Mouse (Mus musculus): ENCODE results near the gene Adam23. TPM values are rescaled to one million over a fixed set of nuclear protein-coding genes. Genes with fewer than 3 reads are reported as not detected.

Adam23 gene
- polyA plus RNA-seq, 1 experiment from 2014 or later: 6.5 TPM

GRCm38 (mm10) chr1:63491001-63491400 lies 45.3 kb downstream of the Adam23 start:
- ATAC-seq (ENCODE audit: insufficient read depth, low FRiP score, low TSS enrichment) (no peak), DNase-seq (ENCODE audit: low spot score) (no peak)
- no peaks in the 10 kb centered on the region for H3K36me3 ChIP-seq (ENCODE audit: control insufficient read depth, insufficient read depth, low read length)
- no peaks in the 10 kb centered on the region for H3K4me1 ChIP-seq (ENCODE audit: control insufficient read depth, insufficient read depth, low read length)
- no peaks in the 10 kb centered on the region for H3K27me3 ChIP-seq (ENCODE audit: control insufficient read depth, insufficient read depth, low read length)
- no peak overlapping the region for H3K4me3 ChIP-seq (ENCODE audit: low read depth, low read length)
- no peak overlapping the region for H3K4me2 ChIP-seq (ENCODE audit: low read depth)
- no peaks in the 10 kb centered on the region for H3K9me3 ChIP-seq (ENCODE audit: control insufficient read depth, low read length)
- 77% methylated on average over 1 of the region's 1 CpGs for WGBS
- H3K9ac ChIP-seq (ENCODE audit: low read length): no peak overlapping the region
- H3K27ac ChIP-seq (ENCODE audit: low read depth, low read length): no peak overlapping the region

GRCm38 (mm10) chr1:63493325-63493724 lies 47.6 kb downstream of the Adam23 start:
- 86% methylated on average over 5 of the region's 5 CpGs for WGBS
- ATAC-seq (ENCODE audit: insufficient read depth, low FRiP score, low TSS enrichment): no peak
- H3K27me3 ChIP-seq (ENCODE audit: control insufficient read depth, insufficient read depth, low read length): no peaks in the 10 kb centered on the region
- no peaks in the 10 kb centered on the region for H3K9me3 ChIP-seq (ENCODE audit: control insufficient read depth, low read length)
- H3K4me1 ChIP-seq (ENCODE audit: control insufficient read depth, insufficient read depth, low read length): no peaks in the 10 kb centered on the region
- H3K4me3 ChIP-seq (ENCODE audit: low read depth, low read length): no peak overlapping the region
- H3K27ac ChIP-seq (ENCODE audit: low read depth, low read length): no peak overlapping the region
- H3K36me3 ChIP-seq (ENCODE audit: control insufficient read depth, insufficient read depth, low read length): no peaks in the 10 kb centered on the region
- no peak overlapping the region for H3K4me2 ChIP-seq (ENCODE audit: low read depth)
- DNase-seq (ENCODE audit: low spot score): no peak
- H3K9ac ChIP-seq (ENCODE audit: low read length): no peak overlapping the region

GRCm38 (mm10) chr1:63507386-63507785 lies 61.7 kb downstream of the Adam23 start:
- DNase-seq (ENCODE audit: low spot score) (no peak), ATAC-seq (ENCODE audit: insufficient read depth, low FRiP score, low TSS enrichment) (no peak)
- 73% methylated on average over 4 of the region's 4 CpGs for WGBS
- Histone ChIP-seq H3K4me2 (ENCODE audit: low read depth) (no peak overlapping the region), H3K27me3 (ENCODE audit: control insufficient read depth, insufficient read depth, low read length) (no peaks in the 10 kb centered on the region), H3K27ac (ENCODE audit: low read depth, low read length) (no peak overlapping the region), H3K4me1 (ENCODE audit: control insufficient read depth, insufficient read depth, low read length) (no peaks in the 10 kb centered on the region), H3K9me3 (ENCODE audit: control insufficient read depth, low read length) (no peaks in the 10 kb centered on the region), H3K4me3 (ENCODE audit: low read depth, low read length) (no peak overlapping the region), H3K36me3 (ENCODE audit: control insufficient read depth, insufficient read depth, low read length) (no peaks in the 10 kb centered on the region), H3K9ac (ENCODE audit: low read length) (no peak overlapping the region)

- no peak overlapping the region for H3K9ac ChIP-seq (ENCODE audit: low read length)
- DNase-seq (ENCODE audit: low spot score) (no peak), ATAC-seq (ENCODE audit: insufficient read depth, low FRiP score, low TSS enrichment) (no peak)
- no peak overlapping the region for H3K27ac ChIP-seq (ENCODE audit: low read depth, low read length)
- H3K36me3 ChIP-seq (ENCODE audit: control insufficient read depth, insufficient read depth, low read length): no peaks in the 10 kb centered on the region
- no peak overlapping the region for H3K4me3 ChIP-seq (ENCODE audit: low read depth, low read length)
- H3K4me1 ChIP-seq (ENCODE audit: control insufficient read depth, insufficient read depth, low read length): no peaks in the 10 kb centered on the region
- no peaks in the 10 kb centered on the region for H3K27me3 ChIP-seq (ENCODE audit: control insufficient read depth, insufficient read depth, low read length)
- H3K9me3 ChIP-seq (ENCODE audit: control insufficient read depth, low read length): no peaks in the 10 kb centered on the region
- H3K4me2 ChIP-seq (ENCODE audit: low read depth): no peak overlapping the region
- WGBS: 58% methylated on average over 4 of the region's 4 CpGs
Observed at GRCm38 (mm10) chr1:63508801-63509200, 63.1 kb downstream of the Adam23 start.

- H3K4me2 ChIP-seq (ENCODE audit: low read depth): no peak overlapping the region
- H3K27ac ChIP-seq (ENCODE audit: low read depth, low read length): no peak overlapping the region
- H3K9ac ChIP-seq (ENCODE audit: low read length): no peak overlapping the region
- no peaks in the 10 kb centered on the region for H3K9me3 ChIP-seq (ENCODE audit: control insufficient read depth, low read length)
- no peaks in the 10 kb centered on the region for H3K4me1 ChIP-seq (ENCODE audit: control insufficient read depth, insufficient read depth, low read length)
- H3K27me3 ChIP-seq (ENCODE audit: control insufficient read depth, insufficient read depth, low read length): no peaks in the 10 kb centered on the region
- 61% methylated on average over 3 of the region's 3 CpGs for WGBS
- no peaks in the 10 kb centered on the region for H3K36me3 ChIP-seq (ENCODE audit: control insufficient read depth, insufficient read depth, low read length)
- no peak for DNase-seq (ENCODE audit: low spot score)
- ATAC-seq (ENCODE audit: insufficient read depth, low FRiP score, low TSS enrichment): no peak
- H3K4me3 ChIP-seq (ENCODE audit: low read depth, low read length): no peak overlapping the region
Observed at GRCm38 (mm10) chr1:63511416-63511815, 65.7 kb downstream of the Adam23 start.

DNA sequence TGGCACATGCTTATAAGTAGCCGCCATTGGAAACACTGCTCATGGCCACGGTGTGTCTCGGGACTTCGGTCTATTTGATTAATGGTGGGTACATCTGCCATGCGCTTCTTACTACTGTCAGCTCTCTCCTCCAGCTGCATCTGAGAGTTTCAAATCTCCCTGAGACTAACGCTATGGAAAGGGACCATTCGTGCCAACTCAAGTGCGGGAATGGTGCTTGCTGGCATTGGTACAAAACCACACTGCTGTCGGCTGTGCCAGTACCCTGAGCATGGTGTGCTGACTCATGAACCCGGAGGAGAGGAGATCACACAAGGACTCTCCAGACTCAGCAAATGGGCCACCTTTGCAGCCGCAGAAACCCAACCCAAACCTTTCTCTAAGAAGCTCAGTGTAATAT lies 72.1 kb downstream of the Adam23 start:
- ATAC-seq (ENCODE audit: insufficient read depth, low FRiP score, low TSS enrichment): no peak

DNA sequence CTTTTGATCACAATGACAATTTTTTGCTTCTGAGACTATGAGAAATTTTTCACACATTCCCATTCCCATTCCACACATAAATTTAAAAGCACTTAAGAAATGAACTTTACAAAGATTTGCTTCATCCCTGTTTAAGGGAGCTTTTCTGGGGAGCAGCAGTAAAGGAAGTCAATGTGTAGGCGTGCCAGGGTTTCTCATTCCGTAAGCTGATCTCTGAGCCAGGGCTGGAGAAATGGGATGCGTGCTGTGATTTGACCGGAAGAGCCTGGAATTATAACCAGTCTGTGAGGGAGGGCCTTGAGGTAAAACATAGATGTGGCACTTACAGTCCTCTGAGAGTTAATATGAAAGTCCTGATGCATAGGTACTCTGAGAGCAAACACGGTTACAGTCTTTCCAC lies 73.1 kb downstream of the Adam23 start:
- Histone ChIP-seq H3K4me3 (ENCODE audit: low read depth, low read length) (no peak overlapping the region), H3K27me3 (ENCODE audit: control insufficient read depth, insufficient read depth, low read length) (no peaks in the 10 kb centered on the region), H3K36me3 (ENCODE audit: control insufficient read depth, insufficient read depth, low read length) (no peaks in the 10 kb centered on the region), H3K4me2 (ENCODE audit: low read depth) (no peak overlapping the region), H3K9me3 (ENCODE audit: control insufficient read depth, low read length) (no peaks in the 10 kb centered on the region), H3K4me1 (ENCODE audit: control insufficient read depth, insufficient read depth, low read length) (no peaks in the 10 kb centered on the region), H3K9ac (ENCODE audit: low read length) (no peak overlapping the region), H3K27ac (ENCODE audit: low read depth, low read length) (no peak overlapping the region)
- DNase-seq (ENCODE audit: low spot score) (no peak), ATAC-seq (ENCODE audit: insufficient read depth, low FRiP score, low TSS enrichment) (no peak)
- 81% methylated on average over 5 of the region's 5 CpGs for WGBS

More for the DNA sequence above, 72.1 kb downstream of the Adam23 start:
- no peaks in the 10 kb centered on the region for H3K36me3 ChIP-seq (ENCODE audit: control insufficient read depth, insufficient read depth, low read length)
- H3K4me3 ChIP-seq (ENCODE audit: low read depth, low read length): no peak overlapping the region
- no peaks in the 10 kb centered on the region for H3K4me1 ChIP-seq (ENCODE audit: control insufficient read depth, insufficient read depth, low read length)
- no peak for DNase-seq (ENCODE audit: low spot score)
- H3K9ac ChIP-seq (ENCODE audit: low read length): no peak overlapping the region
- H3K27me3 ChIP-seq (ENCODE audit: control insufficient read depth, insufficient read depth, low read length): no peaks in the 10 kb centered on the region
- H3K4me2 ChIP-seq (ENCODE audit: low read depth): no peak overlapping the region
- H3K27ac ChIP-seq (ENCODE audit: low read depth, low read length): no peak overlapping the region
- H3K9me3 ChIP-seq (ENCODE audit: control insufficient read depth, low read length): no peaks in the 10 kb centered on the region
- 90% methylated on average over 11 of the region's 11 CpGs for WGBS

GRCm38 (mm10) chr1:63529901-63530300 lies 84.2 kb downstream of the Adam23 start:
- H3K4me1 ChIP-seq (ENCODE audit: control insufficient read depth, insufficient read depth, low read length): no peaks in the 10 kb centered on the region
- H3K27me3 ChIP-seq (ENCODE audit: control insufficient read depth, insufficient read depth, low read length): no peaks in the 10 kb centered on the region
- H3K4me3 ChIP-seq (ENCODE audit: low read depth, low read length): no peak overlapping the region
- no peak overlapping the region for H3K4me2 ChIP-seq (ENCODE audit: low read depth)
- H3K9me3 ChIP-seq (ENCODE audit: control insufficient read depth, low read length): no peaks in the 10 kb centered on the region
- no peak for ATAC-seq (ENCODE audit: insufficient read depth, low FRiP score, low TSS enrichment)
- H3K9ac ChIP-seq (ENCODE audit: low read length): no peak overlapping the region
- no peaks in the 10 kb centered on the region for H3K36me3 ChIP-seq (ENCODE audit: control insufficient read depth, insufficient read depth, low read length)
- 87% methylated on average over 9 of the region's 9 CpGs for WGBS
- no peak overlapping the region for H3K27ac ChIP-seq (ENCODE audit: low read depth, low read length)
- DNase-seq (ENCODE audit: low spot score): no peak

DNA sequence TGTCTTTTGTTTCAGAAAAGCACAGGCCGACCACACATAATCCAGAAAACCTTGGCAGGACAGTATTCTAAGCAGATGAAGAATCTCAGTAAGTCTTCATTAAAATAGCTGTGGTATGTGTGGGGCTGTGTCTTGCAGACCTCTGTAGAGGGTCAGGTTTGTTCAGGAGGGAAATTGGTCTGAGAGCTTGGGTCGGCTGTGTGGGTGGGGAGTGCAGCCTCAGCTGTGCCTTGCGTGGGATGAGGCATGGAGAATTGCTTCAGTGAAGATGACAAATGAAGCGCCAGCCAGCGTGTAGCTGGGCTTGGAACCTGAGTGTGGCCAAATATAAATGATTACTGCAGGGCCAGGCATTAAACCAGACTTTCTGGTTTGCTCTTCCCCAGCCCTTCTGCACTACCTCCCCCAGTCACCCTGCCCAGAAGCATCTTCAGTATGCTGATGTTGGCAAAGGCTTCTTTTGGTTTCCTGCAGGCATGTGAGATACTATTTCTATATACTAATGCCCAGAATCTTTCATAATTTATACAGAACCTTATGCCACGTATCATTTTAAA lies 88.7 kb downstream of the Adam23 start:
- H3K27me3 ChIP-seq (ENCODE audit: control insufficient read depth, insufficient read depth, low read length): no peaks in the 10 kb centered on the region
- H3K36me3 ChIP-seq (ENCODE audit: control insufficient read depth, insufficient read depth, low read length): no peaks in the 10 kb centered on the region
- H3K4me2 ChIP-seq (ENCODE audit: low read depth): no peak overlapping the region
- H3K4me1 ChIP-seq (ENCODE audit: control insufficient read depth, insufficient read depth, low read length): no peaks in the 10 kb centered on the region
- ATAC-seq (ENCODE audit: insufficient read depth, low FRiP score, low TSS enrichment): no peak
- peak; percentile 27 for DNase-seq (ENCODE audit: low spot score)
- H3K9me3 ChIP-seq (ENCODE audit: control insufficient read depth, low read length): no peaks in the 10 kb centered on the region
- no peak overlapping the region for H3K27ac ChIP-seq (ENCODE audit: low read depth, low read length)
- no peak overlapping the region for H3K4me3 ChIP-seq (ENCODE audit: low read depth, low read length)
- WGBS: 57% methylated on average over 6 of the region's 6 CpGs
- no peak overlapping the region for H3K9ac ChIP-seq (ENCODE audit: low read length)

All from neural tube, embryonic 11.5 days (tissue).